Mouse (Mus musculus) hindbrain, embryonic 15.5 days (tissue): ENCODE data around the gene Miga2. TPM values are rescaled to one million over a fixed set of nuclear protein-coding genes. Genes with fewer than 3 reads are reported as not detected.

Source experiments
- ATAC-seq: fragments of 200-750 bp; cut with Nextera tagmentation; 2 replicates; pipeline ENCODE4 v1.8.0; 2017; ENCODE audit warnings: low read depth, moderate number of reproducible peaks, moderate TSS enrichment; ENCODE audit not compliant: low FRiP score
- H3K27ac ChIP-seq: fragments of 300-500 bp; sonication (generic); replicated peaks from 2 replicates; pipeline ENCODE4 v1.5.1; 2015; ENCODE audit warnings: mild to moderate bottlenecking, inconsistent platforms
- H3K27me3 ChIP-seq: fragments of 300-500 bp; sonication (generic); 2 replicates; pipeline ENCODE4 v1.6.1; 2015; ENCODE audit warnings: control low read depth, inconsistent platforms
- H3K36me3 ChIP-seq: fragments of 300-500 bp; sonication (generic); 2 replicates; pipeline ENCODE4 v1.6.1; 2015; ENCODE audit warnings: control low read depth, inconsistent platforms
- H3K4me1 ChIP-seq: fragments of 300-500 bp; sonication (generic); replicated peaks from 2 replicates; pipeline ENCODE4 v1.6.1; 2015; ENCODE audit warnings: control low read depth, inconsistent platforms
- H3K4me2 ChIP-seq: fragments of 300-500 bp; sonication (generic); 2 replicates; pipeline ENCODE4 v1.6.1; 2015; ENCODE audit warnings: moderate library complexity, mild to moderate bottlenecking, inconsistent platforms
- H3K4me3 ChIP-seq: fragments of 300-500 bp; sonication (generic); 2 replicates; pipeline ENCODE4 v1.5.1; 2015; ENCODE audit warnings: mild to moderate bottlenecking, inconsistent platforms
- H3K9ac ChIP-seq: fragments of 300-500 bp; sonication (generic); 2 replicates; pipeline ENCODE4 v1.6.1; 2015; ENCODE audit warnings: inconsistent platforms
- H3K9me3 ChIP-seq: fragments of 300-500 bp; sonication (generic); 2 replicates; pipeline ENCODE4 v1.6.1; 2016; ENCODE audit warnings: control low read depth, inconsistent platforms
- WGBS: fragments of 180-500 bp; shearing (Covaris S2); methylation state at CpG from one replicate; pipeline ENCODE4 v1.1.7; 2015; 5-methylcytosine and 5-hydroxymethylcytosine counted together
- polyA plus RNA-seq: library from polyadenylated mRNA; unstranded; fragments of >200 nt; fragmentation: Nextera tagmentation; extraction: Ambion mirVana; gene quantifications from 2 replicates; pipeline ENCODE4 v1.2.1, GENCODE M21; 2015

Gene Miga2
- polyA plus RNA-seq, 1 experiment from 2014 or later, result 35.0 TPM

GRCm38 (mm10) chr2:30386913-30387312 is 22.9 kb downstream of the Miga2 start:
- H3K27me3 ChIP-seq, result no peaks in the 10 kb centered on the region
- H3K9ac ChIP-seq, result no peak overlapping the region
- no peak overlapping the region for H3K4me3 ChIP-seq
- peaks cover 22% of the 10 kb centered on the region; the same call in 1 of the 2 replicates for H3K36me3 ChIP-seq
- no peak overlapping the region for H3K27ac ChIP-seq
- ATAC-seq, result no peak
- H3K4me1 ChIP-seq, result peaks cover 7% of the 10 kb centered on the region
- H3K4me2 ChIP-seq, result no peak overlapping the region
- no peaks in the 10 kb centered on the region for H3K9me3 ChIP-seq
- 90% methylated on average over 9 of the region's 9 CpGs for WGBS

- Histone ChIP-seq H3K4me3 (no peak overlapping the region), H3K9ac (no peak overlapping the region), H3K4me1 (peaks cover 18% of the 10 kb centered on the region), H3K27me3 (no peaks in the 10 kb centered on the region), H3K9me3 (no peaks in the 10 kb centered on the region), H3K27ac (no peak overlapping the region), H3K4me2 (no peak overlapping the region), H3K36me3 (peaks cover 11% of the 10 kb centered on the region; the same call in 1 of the 2 replicates)
- WGBS, result 95% methylated on average over 2 of the region's 2 CpGs
- ATAC-seq, result no peak
Observed at GRCm38 (mm10) chr2:30389000-30389399, 25.0 kb downstream of the Miga2 start.

GRCm38 (mm10) chr2:30392114-30392576 is 28.1 kb downstream of the Miga2 start, which contains the start of gene Dolpp1:
Gene Dolpp1, plus strand, starts transcription at chr2:30392254.
- peak; percentile 99 for ATAC-seq
- peaks cover 6% of the 10 kb centered on the region; the same call in 1 of the 2 replicates for H3K36me3 ChIP-seq
- peak within 1 kb of the TSS; percentile 68 for H3K9ac ChIP-seq
- H3K27me3 ChIP-seq, result no peaks in the 10 kb centered on the region
- H3K4me3 ChIP-seq, result peak within 1 kb of the TSS; percentile 89
- H3K4me2 ChIP-seq, result peak within 1 kb of the TSS; percentile 89
- WGBS, result under 1% methylated on average over 40 of the region's 40 CpGs
- peak within 1 kb of the TSS; percentile 96 for H3K27ac ChIP-seq
- H3K4me1 ChIP-seq, result peaks cover 21% of the 10 kb centered on the region
- H3K9me3 ChIP-seq, result no peaks in the 10 kb centered on the region

- Histone ChIP-seq H3K36me3 (peaks cover 12% of the 10 kb centered on the region; the same call in 1 of the 2 replicates), H3K4me2 (peak overlapping the region; percentile 89), H3K4me1 (peaks cover 21% of the 10 kb centered on the region), H3K9ac (peak overlapping the region; percentile 68), H3K4me3 (peak overlapping the region; percentile 89), H3K9me3 (no peaks in the 10 kb centered on the region), H3K27me3 (no peaks in the 10 kb centered on the region), H3K27ac (peak overlapping the region; percentile 96)
- under 1% methylated on average over 52 of the region's 54 CpGs for WGBS
- ATAC-seq, result peak; percentile 79
Observed at GRCm38 (mm10) chr2:30392577-30393369, 28.7 kb downstream of the Miga2 start.

- H3K27ac ChIP-seq, result peak overlapping the region; percentile 96
- no peak for ATAC-seq
- 72% methylated on average over 1 of the region's 1 CpGs for WGBS
Observed at GRCm38 (mm10) chr2:30393370-30393656, 29.3 kb downstream of the Miga2 start.

GRCm38 (mm10) chr2:30395757-30396156 is 31.7 kb downstream of the Miga2 start:
- H3K27ac ChIP-seq, result no peak overlapping the region
- H3K9me3 ChIP-seq, result no peaks in the 10 kb centered on the region
- H3K36me3 ChIP-seq, result peaks cover 17% of the 10 kb centered on the region
- H3K4me1 ChIP-seq, result peaks cover 37% of the 10 kb centered on the region
- ATAC-seq, result no peak
- no peak overlapping the region for H3K4me3 ChIP-seq
- 88% methylated on average over 7 of the region's 7 CpGs for WGBS
- no peak overlapping the region for H3K9ac ChIP-seq
- no peak overlapping the region for H3K4me2 ChIP-seq
- no peaks in the 10 kb centered on the region for H3K27me3 ChIP-seq

More at GRCm38 (mm10) chr2:30393370-30393656, 29.3 kb downstream of the Miga2 start:
- Histone ChIP-seq H3K4me2 (peak overlapping the region; percentile 89), H3K36me3 (peaks cover 14% of the 10 kb centered on the region; the same call in 1 of the 2 replicates), H3K9me3 (no peaks in the 10 kb centered on the region), H3K9ac (peak overlapping the region; percentile 68), H3K27me3 (no peaks in the 10 kb centered on the region), H3K4me3 (peak overlapping the region; percentile 89), H3K4me1 (peaks cover 21% of the 10 kb centered on the region)

GRCm38 (mm10) chr2:30396246-30396645 is 32.2 kb downstream of the Miga2 start:
- Histone ChIP-seq H3K4me3 (no peak overlapping the region), H3K4me2 (no peak overlapping the region), H3K27ac (no peak overlapping the region), H3K36me3 (peaks cover 17% of the 10 kb centered on the region), H3K9me3 (no peaks in the 10 kb centered on the region), H3K9ac (no peak overlapping the region), H3K27me3 (no peaks in the 10 kb centered on the region), H3K4me1 (peaks cover 36% of the 10 kb centered on the region)
- whole genome bisulfite sequencing, result 97% methylated on average over 7 of the region's 7 CpGs
- ATAC-seq, result no peak

- Histone ChIP-seq H3K36me3 (peaks cover 29% of the 10 kb centered on the region), H3K27me3 (no peaks in the 10 kb centered on the region), H3K4me2 (no peak overlapping the region), H3K9me3 (no peaks in the 10 kb centered on the region), H3K27ac (no peak overlapping the region), H3K4me1 (peaks cover 28% of the 10 kb centered on the region), H3K9ac (no peak overlapping the region), H3K4me3 (no peak overlapping the region)
- WGBS, result 72% methylated on average over 10 of the region's 10 CpGs
- ATAC-seq, result no peak
Observed at GRCm38 (mm10) chr2:30397986-30398512, 34.0 kb downstream of the Miga2 start.

GRCm38 (mm10) chr2:30399191-30400171 is 35.4 kb downstream of the Miga2 start:
- Histone ChIP-seq H3K4me1 (peaks cover 15% of the 10 kb centered on the region), H3K9me3 (no peaks in the 10 kb centered on the region), H3K9ac (no peak overlapping the region; the same call in 1 of the 2 replicates), H3K4me2 (no peak overlapping the region), H3K4me3 (no peak overlapping the region), H3K27ac (peak overlapping the region; percentile 53), H3K27me3 (no peaks in the 10 kb centered on the region), H3K36me3 (peaks cover 41% of the 10 kb centered on the region)
- peak; percentile 20; the same call in 1 of the 2 replicates for ATAC-seq
- WGBS, result 21% methylated on average over 20 of the region's 20 CpGs

GRCm38 (mm10) chr2:30401581-30401980 is 37.5 kb downstream of the Miga2 start:
- H3K36me3 ChIP-seq, result peaks cover 56% of the 10 kb centered on the region
- no peak for ATAC-seq

GRCm38 (mm10) chr2:30402351-30402826 is 38.4 kb downstream of the Miga2 start:
- no peak overlapping the region for H3K4me3 ChIP-seq
- no peak overlapping the region for H3K9ac ChIP-seq
- H3K4me1 ChIP-seq, result peaks cover 15% of the 10 kb centered on the region
- peaks cover 58% of the 10 kb centered on the region for H3K36me3 ChIP-seq
- ATAC-seq, result no peak
- 91% methylated on average over 9 of the region's 9 CpGs for WGBS
- H3K9me3 ChIP-seq, result no peaks in the 10 kb centered on the region
- H3K4me2 ChIP-seq, result no peak overlapping the region
- H3K27me3 ChIP-seq, result no peaks in the 10 kb centered on the region
- no peak overlapping the region for H3K27ac ChIP-seq

More at GRCm38 (mm10) chr2:30401581-30401980, 37.5 kb downstream of the Miga2 start:
- no peak overlapping the region for H3K4me3 ChIP-seq
- no peak overlapping the region for H3K4me2 ChIP-seq
- no peak overlapping the region for H3K27ac ChIP-seq
- H3K9me3 ChIP-seq, result no peaks in the 10 kb centered on the region
- H3K27me3 ChIP-seq, result no peaks in the 10 kb centered on the region
- peaks cover 15% of the 10 kb centered on the region for H3K4me1 ChIP-seq
- H3K9ac ChIP-seq, result no peak overlapping the region
- WGBS, result 81% methylated on average over 1 of the region's 1 CpGs
